Mouse (Mus musculus) effector memory CD4-positive, alpha-beta T cell, adult 7 months (primary cell): ENCODE results near the gene Vmn1r40. TPM values are rescaled to one million over a fixed set of nuclear protein-coding genes. Genes with fewer than 3 reads are reported as not detected.

Experiments used
- polyA plus RNA-seq: library from polyadenylated mRNA; unstranded; fragments of 100-300 nt; shearing (Covaris generic); gene quantifications from one replicate; pipeline ENCODE4 v1.2.1, GENCODE M21; 2017

The Vmn1r40 gene
- polyA plus RNA-seq: not detected

GRCm38 (mm10) chr6:89707240-89707639 is at the start of gene Vmn1r40:
Gene Vmn1r40, plus strand, starts transcription at chr6:89707540.

GRCm38 (mm10) chr6:89740466-89740865 is 33.1 kb downstream of the Vmn1r40 start, which contains the start of gene Vmn1r41:
Gene Vmn1r41, plus strand, starts transcription at chr6:89740766.

Other genes with a start within 250 kb of the Vmn1r40 start
- gene Chchd6, start 111.9 kb upstream of the Vmn1r40 start, polyA plus RNA-seq: 4.9 TPM
- 2.4 TPM for gene Txnrd3, start 63.6 kb upstream of the Vmn1r40 start, polyA plus RNA-seq
- not detected for gene Vmn1r41, start 33.2 kb downstream of the Vmn1r40 start, polyA plus RNA-seq
- gene Vmn1r42, start 168.9 kb downstream of the Vmn1r40 start, polyA plus RNA-seq: not detected
- not detected for gene Vmn1r43, start 168.9 kb downstream of the Vmn1r40 start, polyA plus RNA-seq
- not detected for gene Vmn1r44, start 176.1 kb downstream of the Vmn1r40 start, polyA plus RNA-seq
- 0.29 TPM for gene Vmn1r45, start 233.1 kb downstream of the Vmn1r40 start, polyA plus RNA-seq